Mouse (Mus musculus): ENCODE results near the gene Anxa2. TPM values are rescaled to one million over a fixed set of nuclear protein-coding genes. Genes with fewer than 3 reads are reported as not detected.

Anxa2 gene
- total RNA-seq (2021): 10 to 100 TPM; 74.2 to 98.2 TPM

DNA sequence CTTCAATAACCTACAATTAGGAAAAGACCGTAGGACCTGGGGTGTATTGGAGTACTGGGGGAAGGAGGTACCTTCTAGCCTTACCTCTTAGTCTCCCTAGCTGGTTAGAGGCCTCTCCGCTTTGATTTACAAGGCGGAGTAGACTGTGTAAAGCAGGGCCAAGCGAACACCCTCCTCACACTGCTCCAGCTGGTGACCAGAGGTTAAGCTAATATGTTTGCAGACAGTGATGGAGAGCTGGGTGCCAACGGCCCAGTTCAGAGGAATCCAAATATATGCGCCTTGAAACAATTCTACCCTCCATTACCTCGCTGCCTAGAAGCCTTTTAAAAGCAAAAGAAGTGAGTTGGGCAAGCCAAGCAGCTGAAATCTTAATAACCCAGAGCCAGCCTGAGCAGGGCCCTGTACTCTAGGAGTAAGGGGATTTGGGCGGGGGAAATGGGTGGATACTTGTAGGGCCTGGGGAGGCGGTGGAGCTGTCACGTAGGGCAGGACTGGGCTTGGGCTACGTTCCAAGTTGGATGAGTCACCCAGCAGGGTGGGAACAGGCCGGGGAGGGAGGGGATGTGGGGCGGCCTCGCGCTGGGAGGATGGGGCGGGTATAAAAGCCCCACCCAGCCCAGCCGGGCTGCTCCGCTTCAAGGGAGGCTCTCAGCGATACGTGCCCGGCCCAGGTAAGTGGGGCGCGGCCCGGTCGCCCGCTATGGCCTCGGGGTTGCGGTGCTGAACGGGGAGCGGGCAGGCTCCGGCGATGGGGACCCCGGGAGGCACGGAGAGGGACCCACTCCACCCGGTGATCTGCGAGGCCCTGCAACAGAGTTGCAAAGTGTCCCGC is at the start of gene Anxa2:
Anxa2 (plus strand) TSS at position 555 of the 835 bp plus-strand sequence.
- DNase-seq: peak; percentile 91 to 92
- intact Hi-C loops (cut with DNase I): no loop called here

DNA sequence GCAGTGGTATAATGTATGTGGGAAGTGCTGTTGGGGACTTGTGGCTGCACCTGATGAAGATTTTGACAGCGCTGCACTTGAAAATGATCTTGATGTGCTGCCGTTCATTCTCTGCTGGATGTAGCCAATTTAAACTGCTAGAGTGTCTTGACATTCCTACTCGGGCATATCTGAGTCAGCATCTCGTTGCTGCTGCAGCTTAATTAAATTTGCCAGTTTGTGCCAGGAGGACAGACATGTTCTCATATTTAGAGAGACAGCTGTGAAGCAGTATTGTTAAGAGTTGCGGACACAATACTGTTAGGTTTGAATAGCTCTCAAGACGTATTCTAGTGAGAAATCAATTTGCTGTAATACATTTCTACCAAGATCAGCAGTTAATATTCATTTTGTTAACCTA is 48.7 kb upstream of the Anxa2 start:
- no peak for DNase-seq
- intact Hi-C loops (cut with DNase I): no loop called here

DNA sequence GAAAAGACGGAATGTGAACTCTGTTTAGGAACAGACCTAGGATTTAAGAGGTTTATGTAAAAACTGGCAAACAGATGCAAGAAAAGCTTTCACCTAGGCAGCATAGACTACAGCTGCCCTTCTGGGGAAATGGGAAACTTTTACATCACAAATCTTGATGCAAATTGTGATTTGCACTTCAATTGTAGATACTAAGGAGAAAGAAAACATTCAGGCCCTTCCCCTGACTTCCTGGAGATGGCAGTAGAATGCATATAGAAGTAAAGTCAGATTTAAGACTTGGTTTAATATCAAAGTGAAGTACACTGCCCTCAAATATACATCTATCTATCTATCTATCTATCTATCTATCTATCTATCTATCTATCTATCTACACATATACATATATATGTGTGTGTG is 33.9 kb upstream of the Anxa2 start:
- no peak for DNase-seq
- intact Hi-C loops (cut with DNase I): loop anchor here (1.0 kb wide), 1 partner anchor 61 kb away; no protein-coding TSS in a partner anchor

DNA sequence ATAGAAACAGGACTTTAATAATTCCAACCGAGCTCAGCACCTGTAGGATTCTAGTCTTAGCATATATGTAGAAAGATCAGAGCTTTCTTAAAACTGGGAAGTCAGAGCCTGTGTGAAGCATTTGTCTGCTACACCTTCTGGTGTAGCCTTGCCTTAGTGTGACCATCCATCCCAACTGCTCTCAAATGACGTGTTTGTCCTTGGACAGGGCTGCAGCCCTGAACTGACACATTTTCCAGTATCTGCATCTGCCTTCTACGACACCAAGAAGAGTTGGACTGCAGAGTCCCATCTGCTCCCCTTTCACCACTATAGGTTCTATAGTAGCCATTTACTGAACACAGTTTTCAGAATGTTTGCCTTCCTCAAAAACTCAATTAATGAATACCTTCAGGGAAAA is 22.9 kb upstream of the Anxa2 start:
- no peak for DNase-seq
- intact Hi-C loops (cut with DNase I): no loop called here

DNA sequence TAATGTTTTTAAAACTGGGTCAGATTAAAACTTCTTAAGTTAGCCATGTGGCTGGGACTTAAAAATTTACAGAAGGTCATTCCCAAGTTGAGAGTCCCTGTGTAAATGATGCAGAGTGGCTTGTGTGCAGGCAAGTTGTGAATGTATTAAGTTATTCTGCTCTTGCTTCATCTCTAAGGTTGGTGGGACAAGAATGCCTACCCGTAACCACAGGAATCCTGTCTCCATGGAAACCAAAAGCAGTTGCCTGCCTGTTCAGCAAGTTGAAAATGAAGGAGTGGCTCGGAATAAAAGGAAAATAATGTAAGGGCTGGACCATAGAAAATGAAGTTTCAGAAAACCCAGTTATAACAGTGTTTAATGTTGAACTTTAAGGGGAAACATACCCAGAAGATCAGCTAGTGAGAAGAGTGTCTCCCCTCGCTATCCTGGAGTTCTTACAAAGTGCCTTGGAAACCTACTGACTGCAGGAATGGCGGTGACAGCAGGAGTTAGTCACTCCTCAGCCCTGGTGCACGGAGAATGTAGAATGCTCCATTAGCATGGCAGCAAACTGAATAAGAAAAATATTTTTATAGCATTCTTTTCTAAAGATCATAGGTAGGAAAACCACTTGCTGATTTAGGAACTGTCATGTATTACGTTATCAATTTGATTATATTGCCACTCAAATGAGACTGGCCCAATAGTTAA is 21.4 kb upstream of the Anxa2 start:
- intact Hi-C loops (cut with DNase I): no loop called here
- no peak for DNase-seq

DNA sequence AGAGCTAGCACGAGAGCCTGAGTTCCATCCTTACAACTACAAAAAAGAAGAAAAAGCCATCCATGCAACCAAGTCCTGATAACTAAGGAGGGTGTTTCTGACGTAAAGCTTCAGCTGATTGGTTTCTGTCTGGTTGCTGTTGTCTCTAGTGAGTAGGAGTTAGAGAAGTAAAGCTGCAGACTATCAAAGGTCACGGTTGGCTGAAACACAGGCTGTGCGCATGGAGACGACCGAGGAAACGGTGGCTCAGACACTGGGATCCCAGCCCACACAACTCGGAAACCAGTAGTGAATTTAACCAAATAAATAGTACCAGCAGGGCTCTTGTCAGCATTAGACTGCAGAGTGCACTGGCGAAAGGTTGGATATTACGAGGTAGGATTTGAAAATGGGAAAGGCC is 18.2 kb upstream of the Anxa2 start:
- intact Hi-C loops (cut with DNase I): no loop called here

DNA sequence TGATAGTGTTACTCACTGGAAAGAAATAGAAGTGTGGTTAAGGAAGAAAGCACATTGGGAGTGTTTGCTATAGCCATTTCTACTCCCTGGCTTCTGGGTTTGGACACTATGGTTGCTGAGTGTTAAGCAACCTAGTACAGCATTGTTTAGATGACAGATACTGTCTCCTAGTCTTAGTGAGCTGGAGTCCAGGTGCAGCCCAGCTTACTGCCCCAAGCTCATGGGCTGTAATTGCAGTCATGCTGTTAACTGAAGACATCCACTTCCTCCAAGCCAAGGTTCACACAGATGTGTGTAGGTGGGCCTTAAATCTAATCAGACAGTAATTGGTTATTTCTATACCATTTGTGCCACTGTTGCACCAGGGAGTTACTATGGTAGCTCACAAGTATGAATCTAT is 17.8 kb upstream of the Anxa2 start:
- intact Hi-C loops (cut with DNase I): no loop called here
- no peak for DNase-seq

More for the DNA sequence above, 18.2 kb upstream of the Anxa2 start:
- no peak for DNase-seq

DNA sequence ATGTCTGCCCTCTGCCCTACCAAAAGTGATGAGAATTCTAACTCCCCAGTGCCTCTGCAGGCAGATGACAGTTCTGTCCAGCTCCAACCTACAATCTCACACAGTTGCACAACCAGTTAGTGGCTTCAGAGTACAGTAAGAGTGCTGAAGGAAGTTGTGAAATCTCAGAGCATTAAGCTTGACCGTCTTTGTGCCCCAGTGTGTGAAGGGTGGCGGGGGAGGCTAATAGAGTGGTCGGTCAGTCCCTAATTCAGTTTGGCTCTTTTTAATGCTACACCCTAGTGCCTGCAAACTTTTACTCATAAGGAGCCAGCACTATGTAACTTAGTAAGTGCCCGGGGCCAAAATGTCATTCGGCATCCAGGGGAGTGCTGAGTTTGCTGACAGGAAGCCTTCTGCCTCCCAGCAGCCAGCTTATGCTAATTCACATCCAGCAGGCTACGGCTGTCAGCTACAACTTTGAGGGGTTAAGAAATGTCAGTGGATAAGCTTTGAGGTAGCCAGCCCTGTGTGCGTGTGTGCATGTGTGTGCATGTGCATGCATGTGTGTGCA is 13.5 kb upstream of the Anxa2 start:
- intact Hi-C loops (cut with DNase I): loop anchor here (5.0 kb wide), 1 partner anchor 37 kb away; no protein-coding TSS in a partner anchor
- DNase-seq: peak in 1 of 2 experiments; percentile 31

DNA sequence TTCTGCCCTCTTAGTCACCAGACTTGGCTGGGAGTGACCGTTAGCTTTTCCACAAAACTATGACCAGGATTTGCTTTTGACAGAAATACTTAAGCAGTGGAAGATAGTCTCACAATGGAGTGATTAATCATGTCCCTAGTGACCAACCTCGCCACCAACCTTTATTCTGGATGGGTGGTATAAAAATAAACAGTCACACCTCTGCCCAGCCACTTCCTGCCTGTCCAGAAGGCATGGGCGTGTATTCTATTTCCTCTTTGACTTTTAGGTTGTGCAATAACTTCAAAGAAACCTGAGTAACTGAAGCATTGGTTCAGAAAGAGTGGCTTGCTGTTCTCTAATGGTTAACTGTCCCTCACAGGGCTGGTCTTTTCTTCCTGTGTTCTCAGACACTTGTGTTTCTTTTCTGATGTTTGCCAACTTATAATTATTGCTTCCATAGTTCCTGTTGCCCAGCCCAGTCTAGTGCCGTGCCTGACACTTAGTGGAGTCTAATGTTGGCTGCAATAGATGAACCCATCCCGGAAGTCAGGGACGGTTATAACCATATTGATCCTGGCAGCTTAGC is 10.9 kb upstream of the Anxa2 start:
- intact Hi-C loops (cut with DNase I): loop anchor here (5.0 kb wide), 1 partner anchor 35 kb away; no protein-coding TSS in a partner anchor
- no peak for DNase-seq

DNA sequence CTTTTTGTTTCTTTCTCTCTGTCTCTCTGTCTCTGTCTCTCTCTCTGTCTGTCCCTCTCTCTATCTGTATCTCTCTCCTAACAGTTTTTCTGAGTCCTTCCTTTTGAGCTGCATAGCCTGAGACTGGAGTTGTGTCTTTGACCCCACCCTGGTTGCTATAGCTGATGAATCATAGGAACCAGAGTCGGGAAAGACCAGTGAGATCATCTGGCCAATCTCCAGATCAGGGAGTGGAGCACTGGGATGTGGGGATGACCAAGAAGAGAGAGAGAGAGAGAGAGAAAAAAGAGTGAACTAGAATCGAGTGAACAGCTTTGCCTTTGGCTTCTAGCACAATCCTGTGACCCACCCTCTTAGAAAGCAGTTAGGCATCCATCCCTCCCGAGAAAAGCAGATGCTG is 10.2 kb upstream of the Anxa2 start:
- intact Hi-C loops (cut with DNase I): loop anchor here (5.0 kb wide), 1 partner anchor 34 kb away; no protein-coding TSS in a partner anchor
- DNase-seq: peak in 1 of 2 experiments; percentile 47

DNA sequence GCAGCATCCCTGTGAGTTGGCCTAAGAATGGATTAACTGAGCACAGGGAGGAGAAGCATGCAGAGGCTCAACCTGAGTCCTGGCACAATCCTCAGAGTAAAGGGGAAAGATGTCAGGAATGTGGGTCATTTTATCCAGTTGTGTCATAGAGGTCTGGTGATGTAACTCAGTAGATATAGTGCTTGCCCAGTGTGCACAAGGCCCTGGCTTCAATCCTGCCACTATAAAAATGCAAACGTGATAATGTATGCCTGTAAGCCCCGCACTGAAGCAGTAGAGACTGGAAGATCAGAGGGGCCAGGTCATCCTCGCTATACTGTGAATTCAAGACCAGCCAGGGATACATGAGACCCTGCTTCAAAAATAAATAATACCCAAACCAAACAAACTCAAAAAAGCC is 4.6 kb upstream of the Anxa2 start:
- intact Hi-C loops (cut with DNase I): no loop called here

DNA sequence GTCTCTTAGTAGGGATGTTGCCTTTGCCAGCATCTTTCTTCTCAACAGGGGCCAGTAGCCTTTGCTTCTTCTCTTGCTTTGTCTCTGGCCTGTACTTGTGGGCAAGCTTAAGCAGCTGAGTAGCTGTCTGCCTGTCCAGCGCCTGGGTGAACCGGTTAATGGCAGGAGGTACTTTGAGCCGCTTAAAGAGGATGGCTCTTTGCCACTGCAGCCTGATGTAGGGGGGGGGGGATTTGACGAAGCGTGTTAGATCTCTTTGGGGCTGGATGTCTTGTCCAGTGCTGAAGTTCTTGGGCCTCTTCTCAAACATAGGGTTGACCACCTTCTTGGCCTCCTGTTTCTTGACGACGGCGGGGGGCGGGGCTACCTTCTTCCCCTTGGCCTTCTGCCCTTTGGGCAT is 2.8 kb upstream of the Anxa2 start:
- intact Hi-C loops (cut with DNase I): no loop called here

More for the DNA sequence above, 4.6 kb upstream of the Anxa2 start:
- no peak for DNase-seq

DNA sequence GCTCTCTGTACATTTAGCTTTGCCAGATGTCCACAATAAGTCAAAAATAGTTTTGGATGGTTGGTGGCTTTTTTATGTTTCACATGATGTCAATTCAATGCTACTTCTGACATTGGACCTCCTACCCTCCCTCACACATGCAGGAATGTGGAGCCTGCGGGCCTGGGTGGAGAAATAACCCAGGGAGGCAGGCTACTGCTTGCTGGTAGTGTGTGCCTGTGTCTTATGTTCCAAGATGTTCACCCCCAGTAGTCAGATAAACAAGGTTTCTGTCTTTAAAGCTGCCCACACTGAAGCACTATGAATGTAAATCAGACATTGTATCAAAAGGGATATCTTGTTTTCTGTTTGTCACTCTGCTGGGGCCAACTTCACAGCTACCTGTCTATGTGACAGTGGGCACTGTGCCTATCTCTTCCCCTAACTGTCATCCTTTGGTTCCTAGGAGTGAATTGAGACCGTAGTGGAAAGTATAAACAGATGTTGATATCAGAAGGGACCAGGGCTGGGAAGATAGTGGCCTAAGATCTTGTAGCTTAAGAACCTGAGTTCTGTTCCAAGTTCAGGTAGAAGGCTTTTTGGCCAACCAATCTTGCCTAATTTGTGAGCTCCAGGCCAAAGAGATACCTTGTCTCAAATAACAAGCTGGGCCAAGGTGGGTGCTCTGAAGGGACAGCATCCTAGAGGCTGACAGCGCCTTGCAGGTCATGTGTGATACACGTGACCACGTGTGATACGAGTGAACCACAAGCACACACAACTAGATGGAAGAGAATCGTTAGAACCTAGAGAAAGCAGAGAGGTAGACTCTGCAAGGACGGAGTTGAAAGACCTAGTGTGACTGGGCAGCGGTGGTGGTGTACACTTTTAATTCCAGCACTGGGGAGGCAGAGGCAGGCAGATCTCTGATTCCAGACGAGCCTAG is 1.3 kb upstream of the Anxa2 start:
- intact Hi-C loops (cut with DNase I): no loop called here

More for the DNA sequence above, 2.8 kb upstream of the Anxa2 start:
- no peak for DNase-seq

DNA sequence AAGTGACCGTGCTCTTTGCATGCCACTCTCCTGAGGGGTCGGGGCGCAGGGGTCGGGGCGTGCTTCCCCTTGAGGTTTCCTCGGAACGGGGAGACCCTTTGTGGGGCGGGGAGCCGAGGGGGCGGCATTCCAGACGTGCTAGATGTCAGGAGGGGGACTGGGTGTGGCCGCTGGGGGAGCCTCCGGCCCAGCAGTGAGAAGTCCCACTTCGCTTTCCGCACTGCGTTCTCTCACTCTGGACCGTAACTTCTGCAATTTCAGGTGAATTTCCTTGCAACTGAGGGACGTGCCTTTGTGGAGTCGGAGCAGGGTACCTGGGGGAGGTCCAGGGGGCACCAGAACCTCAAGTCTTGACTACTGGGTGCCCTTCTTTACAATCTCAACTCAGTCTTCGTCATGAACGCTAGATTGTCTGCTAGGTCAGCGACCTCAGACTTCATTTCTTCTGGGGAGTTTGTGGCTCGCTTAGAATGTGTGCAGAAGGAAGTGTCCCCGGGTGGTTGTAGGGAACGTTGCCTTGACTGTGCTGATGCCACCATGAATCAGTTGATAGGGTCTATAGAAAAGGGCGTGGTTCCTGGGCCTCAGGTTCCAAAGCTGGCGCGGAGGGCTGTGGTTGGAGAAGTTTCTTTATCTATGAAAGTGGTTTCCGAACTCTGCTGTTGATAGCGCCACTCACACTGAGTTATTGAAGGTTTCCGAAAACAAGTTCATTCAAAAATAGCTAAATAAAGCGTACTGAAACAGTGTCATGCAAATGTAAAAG is 664 bp downstream of the Anxa2 start:
- intact Hi-C loops (cut with DNase I): no loop called here
- peak in 1 of 2 experiments; percentile 51 for DNase-seq

More for the DNA sequence above, 1.3 kb upstream of the Anxa2 start:
- no peak for DNase-seq

DNA sequence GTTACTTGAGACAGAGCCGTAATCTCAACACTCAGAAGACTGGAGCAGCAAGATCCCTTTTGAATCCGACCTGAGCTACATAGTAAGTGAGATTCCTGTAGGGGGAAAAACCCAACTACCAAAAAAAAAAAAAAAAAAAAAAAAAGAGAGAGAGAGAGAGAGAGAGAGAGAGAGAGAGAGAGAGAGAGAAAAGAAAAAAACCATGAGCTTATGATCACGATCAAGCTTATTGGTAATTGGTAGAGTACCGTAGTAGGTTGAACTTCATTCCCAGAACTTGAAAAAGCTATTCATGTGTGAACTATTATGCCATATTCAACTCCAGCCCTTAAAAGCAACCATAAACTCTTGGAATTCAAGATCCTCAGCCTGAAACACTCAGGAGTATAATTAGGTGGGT is 1.3 kb downstream of the Anxa2 start:
- intact Hi-C loops (cut with DNase I): no loop called here
- DNase-seq: no peak

DNA sequence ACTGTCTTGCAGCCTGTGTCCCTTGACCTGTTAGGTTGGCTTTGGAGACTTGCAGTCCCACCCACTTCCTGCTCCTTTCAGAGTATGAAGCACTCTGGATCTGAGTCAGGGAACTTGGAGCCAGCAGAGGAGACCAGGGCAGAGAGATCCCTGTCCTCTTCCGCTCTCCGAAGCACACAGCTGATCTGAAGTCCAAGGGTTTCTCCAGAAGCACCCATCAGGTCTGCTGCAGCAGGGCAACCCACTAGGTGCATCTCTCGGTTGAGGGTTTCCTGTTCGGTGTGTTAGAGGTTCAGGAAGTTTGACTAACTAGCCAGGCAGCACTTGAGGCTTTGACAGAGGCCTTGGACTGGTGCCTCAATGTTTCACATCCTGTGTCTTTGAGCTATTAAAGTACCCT is 2.0 kb downstream of the Anxa2 start:
- DNase-seq: no peak
- intact Hi-C loops (cut with DNase I): no loop called here

DNA sequence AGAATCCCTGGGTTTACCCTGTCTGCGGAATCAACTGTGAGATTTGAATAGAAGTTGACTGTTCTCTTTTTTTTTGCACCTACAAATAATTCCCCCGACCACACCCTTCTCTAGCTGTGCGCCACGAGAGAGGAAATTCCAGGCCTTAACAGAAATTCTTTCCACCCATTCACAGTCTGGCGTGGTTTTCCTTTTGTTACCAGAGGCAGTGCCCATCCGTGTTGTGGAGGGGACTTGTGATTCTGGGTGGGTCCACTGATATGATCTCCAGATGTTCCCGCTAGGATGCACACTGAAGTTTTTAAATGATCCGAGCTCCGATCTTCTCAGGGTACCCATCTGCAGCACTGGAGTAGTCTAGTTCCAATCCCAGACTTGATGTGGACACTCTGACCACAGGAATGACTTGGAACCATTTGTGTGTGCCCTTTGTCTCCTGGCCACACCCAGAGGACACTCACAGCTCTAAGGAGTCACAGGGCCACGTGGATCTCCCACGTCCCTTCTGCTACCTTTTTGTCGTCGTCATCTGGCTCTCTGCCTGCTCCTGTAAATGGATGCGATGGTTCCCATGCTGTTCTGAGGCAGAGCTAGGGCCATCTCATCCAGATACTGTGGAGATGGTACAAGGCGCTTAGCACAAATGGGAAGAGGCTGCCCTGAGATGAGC is 3.1 kb downstream of the Anxa2 start:
- DNase-seq: no peak
- intact Hi-C loops (cut with DNase I): loop anchor here (2.0 kb wide), 1 partner anchor 16 kb away; no protein-coding TSS in a partner anchor

DNA sequence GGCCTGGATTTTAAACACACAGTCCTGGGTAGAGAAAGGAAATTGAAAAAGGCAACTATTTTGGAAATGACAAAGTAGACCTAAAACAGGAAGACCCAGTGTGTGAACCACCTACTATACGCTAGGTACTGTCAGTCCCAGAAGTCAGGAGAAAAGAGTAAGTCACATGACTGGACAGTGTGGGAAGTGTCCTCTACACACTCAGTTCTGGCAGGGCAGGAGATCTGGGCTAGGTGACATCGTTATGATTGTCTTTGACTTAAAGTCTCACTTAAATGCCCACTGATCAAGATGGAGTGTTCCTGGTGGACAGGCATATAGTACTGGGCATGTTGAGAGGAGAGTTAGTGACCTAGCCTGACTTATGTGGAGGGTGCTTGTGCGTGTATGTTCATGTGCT is 3.7 kb downstream of the Anxa2 start:
- intact Hi-C loops (cut with DNase I): loop anchor here (2.0 kb wide), 1 partner anchor 16 kb away; no protein-coding TSS in a partner anchor
- no peak for DNase-seq
